Mouse (Mus musculus): ENCODE measurements around the gene Zbtb17.

DNA sequence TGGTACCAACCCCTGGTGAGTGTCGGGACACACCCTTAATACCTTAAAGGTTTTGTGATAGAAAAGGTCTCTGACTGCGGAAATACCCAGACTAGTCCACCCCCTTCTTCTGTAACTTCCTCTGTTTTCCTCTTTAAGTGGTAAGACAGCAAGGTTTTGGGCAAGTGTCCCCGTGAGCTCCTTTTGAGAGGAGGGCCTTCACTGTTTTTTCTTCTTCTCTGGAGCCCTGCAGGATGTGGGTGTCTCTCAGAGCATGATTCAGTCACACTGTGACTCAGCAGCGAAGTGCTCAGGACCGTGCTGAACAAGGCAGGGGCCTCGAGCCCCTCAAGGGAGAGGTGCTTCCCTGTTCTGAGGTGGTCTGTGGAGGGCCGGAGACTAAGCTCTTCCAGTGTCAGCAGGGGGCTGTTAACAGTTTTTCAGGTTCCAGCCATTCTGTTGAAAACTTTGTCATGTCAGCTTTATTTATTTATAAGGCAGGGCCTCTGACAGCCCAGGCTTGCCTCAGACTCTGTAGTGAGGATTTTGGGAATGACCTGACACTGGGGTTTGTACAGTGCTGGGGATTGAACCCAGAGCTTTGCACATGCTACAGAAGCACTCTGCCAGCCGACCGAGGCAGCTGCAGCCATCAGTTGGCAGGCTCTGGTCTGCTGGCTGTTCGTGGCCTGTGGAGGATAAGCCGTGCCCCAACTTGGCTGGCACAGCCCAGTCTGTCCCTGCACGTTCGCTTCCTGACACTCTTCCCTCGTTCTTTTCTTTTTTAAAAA is 10.3 kb downstream of the Zbtb17 start:
- no peak for TF ChIP-seq CTCF (IDR thresholded peaks at IDR 0.05; ENCODE audit: insufficient read depth, low read depth, low read length)
- no peak for TF ChIP-seq POLR2A (IDR thresholded peaks at IDR 0.05; ENCODE audit: insufficient read depth, low read depth, low read length)

Data from olfactory bulb, adult 2 months (tissue).